Mouse (Mus musculus) MEL (cell line): ENCODE measurements at regions not wholly inside any gene's neighbourhood (a gene's known extent, or its start where the extent isn't known, plus 50 kb on each side); places are given as distances from the start of the nearest gene placed in this dataset.

Source experiments
- DNase-seq: peaks from one replicate; pipeline ENCODE4 v3.0.0; 2011; ENCODE audit warnings: low read depth, low spot score
- H3K27ac ChIP-seq: 2 replicates; pipeline ENCODE4 v1.5.1; 2012; ENCODE audit warnings: low read depth, mild to moderate bottlenecking, control low read depth, low read length, moderate library complexity; ENCODE audit not compliant: control insufficient read depth
- H3K27me3 ChIP-seq, 2 experiments: fragments of 150-350 bp in 1 of 2; sonication (generic) in 1 of 2; 2 replicates each; pipeline ENCODE4 v1.6.1; 2012; ENCODE audit warnings: low read length in 2 of 2, mild to moderate bottlenecking in 2 of 2, improper control_type of control experiment in 1 of 2, moderate library complexity in 1 of 2; ENCODE audit not compliant: insufficient read depth in 2 of 2, control insufficient read depth in 1 of 2
- H3K36me3 ChIP-seq, 2 experiments: 2 replicates each; pipeline ENCODE4 v1.6.1; 2012 to 2014; ENCODE audit warnings: low read length in 2 of 2, improper control_type of control experiment in 1 of 2, inconsistent platforms in 1 of 2, mild to moderate bottlenecking in 1 of 2; ENCODE audit not compliant: insufficient read depth in 2 of 2, control insufficient read depth in 1 of 2
- H3K4me1 ChIP-seq, 2 experiments: fragments of 150-350 bp in 1 of 2; sonication (generic) in 1 of 2; 2 replicates each; pipeline ENCODE4 v1.6.1; 2012; ENCODE audit warnings: low read length in 2 of 2, improper control_type of control experiment in 1 of 2, mild to moderate bottlenecking in 1 of 2; ENCODE audit not compliant: insufficient read depth in 2 of 2, control insufficient read depth in 1 of 2
- H3K4me3 ChIP-seq, 2 experiments: fragments of 150-350 bp in 1 of 2; sonication (generic) in 1 of 2; 2 replicates each; pipeline ENCODE4 v1.5.1; 2012; ENCODE audit warnings: low read depth in 2 of 2, low read length in 2 of 2, mild to moderate bottlenecking in 2 of 2, moderate library complexity in 2 of 2, control low read depth in 1 of 2, improper control_type of control experiment in 1 of 2; ENCODE audit not compliant: control insufficient read depth in 1 of 2, insufficient read depth in 1 of 2
- H3K79me2 ChIP-seq: 2 replicates; pipeline ENCODE4 v1.6.1; 2012; ENCODE audit warnings: mild to moderate bottlenecking, low read length, moderate library complexity; ENCODE audit not compliant: control insufficient read depth, poor library complexity, insufficient read depth
- H3K9ac ChIP-seq: 2 replicates; pipeline ENCODE4 v1.6.1; 2012; ENCODE audit warnings: low read depth, mild to moderate bottlenecking, control low read depth, low read length, moderate library complexity; ENCODE audit not compliant: control insufficient read depth, poor library complexity, severe bottlenecking
- H3K9me3 ChIP-seq: fragments of 150-350 bp; sonication (generic); replicated peaks from 2 replicates; pipeline ENCODE4 v1.6.1; 2012; ENCODE audit warnings: mild to moderate bottlenecking, low read length, improper control_type of control experiment, moderate library complexity; ENCODE audit not compliant: insufficient read depth
- CTCF ChIP-seq, 3 experiments: IDR thresholded peaks in 2 of 3; conservative IDR thresholded peaks in 1 of 3; 2 replicates each; pipeline ENCODE4 v1.5.1; 2011 to 2012; ENCODE audit warnings: low read length in 3 of 3, low read depth in 2 of 3, mild to moderate bottlenecking in 2 of 3, improper control_type of control experiment in 1 of 3, inconsistent platforms in 1 of 3, mixed read lengths in 1 of 3, moderate library complexity in 1 of 3; ENCODE audit not compliant: control insufficient read depth in 1 of 3, insufficient read depth in 1 of 3, poor library complexity in 1 of 3, severe bottlenecking in 1 of 3
- E2F4 ChIP-seq: IDR thresholded peaks from 2 replicates; pipeline ENCODE4 v1.6.1; 2011; ENCODE audit warnings: low read depth, low read length, improper control_type of control experiment, borderline replicate concordance
- GABPA ChIP-seq: IDR thresholded peaks from 2 replicates; pipeline ENCODE4 v1.6.1; 2012; ENCODE audit warnings: low read depth, mild to moderate bottlenecking, inconsistent platforms, low read length, improper control_type of control experiment, moderate library complexity
- JUND ChIP-seq: IDR thresholded peaks from 2 replicates; pipeline ENCODE4 v1.6.1; 2011; ENCODE audit warnings: low read depth, mild to moderate bottlenecking, improper control_type of control experiment, low read length
- MEF2A ChIP-seq: IDR thresholded peaks from 2 replicates; pipeline ENCODE4 v1.6.1; 2014; ENCODE audit warnings: low read depth, mild to moderate bottlenecking, inconsistent platforms, low read length, improper control_type of control experiment; ENCODE audit not compliant: poor library complexity, insufficient replicate concordance, severe bottlenecking; ENCODE audit errors: extremely low read depth
- MYB ChIP-seq: IDR thresholded peaks from 2 replicates; pipeline ENCODE4 v1.6.1; 2011; ENCODE audit warnings: mild to moderate bottlenecking, low read depth, low read length, improper control_type of control experiment
- MYC ChIP-seq: IDR thresholded peaks from 2 replicates; pipeline ENCODE4 v1.6.1; 2011; ENCODE audit warnings: low read depth, mild to moderate bottlenecking, low read length, improper control_type of control experiment, moderate library complexity
- NELFE ChIP-seq: IDR thresholded peaks from 2 replicates; pipeline ENCODE4 v1.6.1; 2011; ENCODE audit warnings: low read depth, low read length, improper control_type of control experiment
- NRF1 ChIP-seq: IDR thresholded peaks from 2 replicates; pipeline ENCODE4 v1.6.1; 2014; ENCODE audit warnings: low read depth, mild to moderate bottlenecking, inconsistent platforms, low read length, improper control_type of control experiment, moderate library complexity; ENCODE audit not compliant: poor library complexity, insufficient read depth, severe bottlenecking
- POLR2A ChIP-seq, 2 experiments: IDR thresholded peaks; 2 replicates each; pipeline ENCODE4 v1.6.1; 2011 to 2012; ENCODE audit warnings: low read length in 2 of 2, mild to moderate bottlenecking in 2 of 2, control low read depth in 1 of 2, improper control_type of control experiment in 1 of 2, low read depth in 1 of 2, moderate library complexity in 1 of 2; ENCODE audit not compliant: control insufficient read depth in 1 of 2, insufficient read depth in 1 of 2, poor library complexity in 1 of 2
- POLR2AphosphoS2 ChIP-seq: IDR thresholded peaks from 2 replicates; pipeline ENCODE4 v1.6.1; 2011; ENCODE audit warnings: low read length, improper control_type of control experiment
- POLR2AphosphoS5 ChIP-seq: IDR thresholded peaks from 2 replicates; pipeline ENCODE4 v1.6.1; 2012; ENCODE audit warnings: low read depth, borderline replicate concordance, mild to moderate bottlenecking, inconsistent platforms, low read length, moderate library complexity, mixed read lengths
- RAD21 ChIP-seq: IDR thresholded peaks from 2 replicates; pipeline ENCODE4 v1.6.1; 2011; ENCODE audit warnings: mild to moderate bottlenecking, low read depth, low read length, improper control_type of control experiment
- SMC3 ChIP-seq: IDR thresholded peaks from 2 replicates; pipeline ENCODE4 v1.6.1; 2011; ENCODE audit warnings: low read depth, low read length, improper control_type of control experiment
- TAL1 ChIP-seq: IDR thresholded peaks from 2 replicates; pipeline ENCODE4 v1.6.1; 2012; ENCODE audit warnings: mild to moderate bottlenecking, inconsistent platforms, low read length, moderate library complexity, mixed read lengths
- USF2 ChIP-seq, 2 experiments: IDR thresholded peaks; 2 replicates each; pipeline ENCODE4 v1.6.1; 2011 to 2012; ENCODE audit warnings: improper control_type of control experiment in 2 of 2, low read length in 2 of 2, borderline replicate concordance in 1 of 2, inconsistent platforms in 1 of 2, low read depth in 1 of 2, mild to moderate bottlenecking in 1 of 2; ENCODE audit not compliant: insufficient read depth in 1 of 2
- ZKSCAN1 ChIP-seq: IDR thresholded peaks from 2 replicates; pipeline ENCODE4 v1.6.1; 2012; ENCODE audit warnings: low read depth, mild to moderate bottlenecking, inconsistent platforms, low read length, improper control_type of control experiment, moderate library complexity
- ZNF384 ChIP-seq: IDR thresholded peaks from 2 replicates; pipeline ENCODE4 v1.6.1; 2012; ENCODE audit warnings: low read depth, mild to moderate bottlenecking, inconsistent platforms, low read length, improper control_type of control experiment

- Histone ChIP-seq H3K9me3 (no peaks in the 10 kb centered on the region), H3K79me2 (no peaks in the 10 kb centered on the region), H3K4me3 (no peak overlapping the region), H3K9ac (no peak overlapping the region), H3K4me1 (no peaks in the 10 kb centered on the region), H3K27ac (no peak overlapping the region), H3K36me3 (no peaks in the 10 kb centered on the region), H3K27me3 (no peaks in the 10 kb centered on the region)
- peak; percentile 16 for DNase-seq
- TF ChIP-seq POLR2A (IDR thresholded peaks at IDR 0.05; ENCODE audit: control insufficient read depth in 1 of 2, insufficient read depth in 1 of 2, low read depth in 1 of 2, low read length in 2 of 2, poor library complexity in 1 of 2) (no peak), SMC3 (peak; percentile 45), POLR2AphosphoS2 (no peak), JUND (no peak), RAD21 (peak; percentile 42), ZKSCAN1 (no peak), CTCF (IDR thresholded peaks at IDR 0.05 in 2 of 3, conservative IDR thresholded peaks at IDR 0.05 in 1 of 3; ENCODE audit: control insufficient read depth in 1 of 3, insufficient read depth in 1 of 3, low read depth in 2 of 3, low read length in 3 of 3, poor library complexity in 1 of 3, severe bottlenecking in 1 of 3) (peak in 2 of 3 experiments; percentile 17 to 39; a peak in 4 of 6 replicates)
These were observed 135.0 kb upstream of the Gm17728 start for GRCm38 (mm10) chr17:9286834-9287233.

GRCm38 (mm10) chr17:9287682-9288081 lies 134.2 kb upstream of the Gm17728 start:
- H3K4me1 ChIP-seq: no peaks in the 10 kb centered on the region
- H3K79me2 ChIP-seq: no peaks in the 10 kb centered on the region
- H3K9ac ChIP-seq: no peak overlapping the region
- H3K4me3 ChIP-seq: no peak overlapping the region
- DNase-seq: no peak
- no peaks in the 10 kb centered on the region for H3K27me3 ChIP-seq
- H3K27ac ChIP-seq: no peak overlapping the region
- H3K9me3 ChIP-seq: no peaks in the 10 kb centered on the region
- H3K36me3 ChIP-seq: no peaks in the 10 kb centered on the region
- TF ChIP-seq POLR2AphosphoS2 (no peak), MEF2A (no peak), TAL1 (no peak), MYC (no peak), E2F4 (no peak), GABPA (no peak), NRF1 (no peak), POLR2AphosphoS5 (no peak), NELFE (no peak), ZNF384 (no peak), MYB (no peak), USF2 (IDR thresholded peaks at IDR 0.05; ENCODE audit: borderline replicate concordance in 1 of 2, insufficient read depth in 1 of 2, low read depth in 1 of 2, low read length in 2 of 2) (no peak)
